Mouse (Mus musculus) ES-Bruce4 (cell line): ENCODE data around the gene Stpg4. TPM values are rescaled to one million over a fixed set of nuclear protein-coding genes. Genes with fewer than 3 reads are reported as not detected.

ENCODE experiments used
- H3K27ac ChIP-seq: 2 replicates; pipeline ENCODE4 v1.5.1; 2012; ENCODE audit warnings: low read length, inconsistent platforms; ENCODE audit not compliant: insufficient read depth
- H3K27me3 ChIP-seq: 2 replicates; pipeline ENCODE4 v1.6.1; 2012; ENCODE audit warnings: mild to moderate bottlenecking, low read length, inconsistent platforms; ENCODE audit not compliant: control insufficient read depth, poor library complexity, insufficient read depth, severe bottlenecking
- H3K36me3 ChIP-seq: 2 replicates; pipeline ENCODE4 v1.6.1; 2012; ENCODE audit warnings: inconsistent platforms, mild to moderate bottlenecking, low read length, moderate library complexity; ENCODE audit not compliant: control insufficient read depth, poor library complexity, insufficient read depth, severe bottlenecking
- H3K4me1 ChIP-seq: one replicate; pipeline ENCODE4 v1.8.1; 2011; ENCODE audit warnings: low read length; ENCODE audit not compliant: control insufficient read depth, insufficient read depth
- H3K4me3 ChIP-seq: 2 replicates; pipeline ENCODE4 v1.5.1; 2011; ENCODE audit warnings: low read depth, mild to moderate bottlenecking, low read length
- H3K9ac ChIP-seq: 2 replicates; pipeline ENCODE4 v1.6.1; 2012; ENCODE audit warnings: low read depth, mild to moderate bottlenecking, inconsistent platforms; ENCODE audit not compliant: poor library complexity, severe bottlenecking
- H3K9me3 ChIP-seq: replicated peaks from 2 replicates; pipeline ENCODE4 v1.6.1; 2012; ENCODE audit warnings: mild to moderate bottlenecking, low read length, inconsistent platforms; ENCODE audit not compliant: control insufficient read depth, poor library complexity, insufficient read depth, severe bottlenecking
- CTCF ChIP-seq: IDR thresholded peaks from one replicate; pipeline ENCODE4 v1.8.1; 2011; ENCODE audit warnings: low read depth, low read length
- EP300 ChIP-seq: IDR thresholded peaks from 2 replicates; pipeline ENCODE4 v1.6.1; 2011; ENCODE audit warnings: low read depth, low read length; ENCODE audit not compliant: insufficient read depth
- POLR2A ChIP-seq: IDR thresholded peaks from one replicate; pipeline ENCODE4 v1.8.1; 2011; ENCODE audit warnings: low read length; ENCODE audit not compliant: insufficient read depth
- polyA plus RNA-seq: library from polyadenylated mRNA; stranded (reverse); fragments of >200 nt; gene quantifications from 2 replicates; pipeline ENCODE4 v1.2.4, GENCODE M21; 2011; ENCODE audit warnings: low read depth; ENCODE audit not compliant: missing spikeins, insufficient read depth, insufficient read length

Gene Stpg4
- polyA plus RNA-seq, 1 experiment = not detected

DNA sequence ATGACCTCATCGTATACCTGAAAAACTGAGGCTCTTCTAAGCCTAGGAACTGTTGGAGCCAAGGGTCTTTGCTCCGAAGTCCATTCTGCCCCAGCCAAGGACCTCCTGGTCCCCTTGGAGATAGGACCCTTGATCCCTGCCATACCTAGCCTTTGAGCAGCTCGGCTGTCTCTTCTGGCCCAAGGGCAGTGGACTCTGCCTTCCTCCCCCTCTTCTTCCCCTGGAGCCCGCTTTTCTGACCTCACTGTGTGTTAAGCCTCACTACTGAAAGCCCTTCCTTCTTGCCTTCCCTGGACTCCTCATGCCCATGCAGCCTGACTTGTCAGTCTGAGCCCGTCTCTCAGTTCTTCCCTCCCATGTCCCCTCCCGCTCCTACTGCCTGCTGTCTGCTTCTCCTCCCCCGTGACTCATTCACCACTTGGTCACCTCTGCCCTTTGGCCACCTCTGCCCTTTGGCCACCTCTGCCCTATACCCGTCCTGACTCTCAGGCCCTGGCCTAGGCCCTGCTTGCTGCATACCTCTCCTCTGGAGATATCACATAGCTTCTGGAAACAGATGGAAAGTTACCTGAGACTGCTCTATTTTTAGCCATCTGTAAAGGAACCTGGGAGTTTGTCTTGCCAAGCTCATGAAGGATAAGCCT is 84.4 kb downstream of the Stpg4 start:
- Histone ChIP-seq H3K36me3 (no peaks in the 10 kb centered on the region), H3K9ac (no peak overlapping the region), H3K9me3 (no peaks in the 10 kb centered on the region), H3K4me1 (no peaks in the 10 kb centered on the region), H3K4me3 (no peak overlapping the region), H3K27ac (no peak overlapping the region), H3K27me3 (no peaks in the 10 kb centered on the region)
- TF ChIP-seq EP300 (no peak), POLR2A (no peak), CTCF (no peak)

Other genes with a start within 250 kb of the Stpg4 start
- gene Mcfd2, start 161.8 kb downstream of the Stpg4 start, polyA plus RNA-seq = 34.1 and 35.2 TPM in 2 replicates
- 9.7 and 10.7 TPM in 2 replicates for gene Ttc7, start 144.9 kb downstream of the Stpg4 start, polyA plus RNA-seq
- 1,141 and 1,173 TPM in 2 replicates for gene Calm2, start 19.2 kb upstream of the Stpg4 start, polyA plus RNA-seq
- 337 and 346 TPM in 2 replicates for gene Epcam, start 208.2 kb upstream of the Stpg4 start, polyA plus RNA-seq
- gene Msh2, start 244.6 kb upstream of the Stpg4 start, polyA plus RNA-seq = 343 and 405 TPM in 2 replicates